Mouse (Mus musculus) hindbrain, embryonic 13.5 days (tissue): ENCODE measurements at regions not wholly inside any gene's neighbourhood (a gene's known extent, or its start where the extent isn't known, plus 50 kb on each side); places are given as distances from the start of the nearest gene placed in this dataset.

Experiments
- ATAC-seq: fragments of 200-750 bp; cut with Nextera tagmentation; 2 replicates; pipeline ENCODE4 v1.8.0; 2017; ENCODE audit warnings: moderate TSS enrichment; ENCODE audit not compliant: low FRiP score
- H3K27ac ChIP-seq: fragments of 300-500 bp; sonication (generic); 2 replicates; pipeline ENCODE4 v1.5.1; 2015; ENCODE audit warnings: inconsistent platforms, mild to moderate bottlenecking, moderate library complexity
- H3K27me3 ChIP-seq: fragments of 300-500 bp; sonication (generic); 2 replicates; pipeline ENCODE4 v1.6.1; 2015; ENCODE audit warnings: mild to moderate bottlenecking, inconsistent platforms
- H3K36me3 ChIP-seq: fragments of 300-500 bp; sonication (generic); 2 replicates; pipeline ENCODE4 v1.6.1; 2015; ENCODE audit warnings: mild to moderate bottlenecking, inconsistent platforms
- H3K4me1 ChIP-seq: fragments of 300-500 bp; sonication (generic); replicated peaks from 2 replicates; pipeline ENCODE4 v1.6.1; 2015; ENCODE audit warnings: inconsistent platforms
- H3K4me2 ChIP-seq: fragments of 300-500 bp; sonication (generic); 2 replicates; pipeline ENCODE4 v1.6.1; 2015; ENCODE audit warnings: inconsistent platforms, mild to moderate bottlenecking, moderate library complexity
- H3K4me3 ChIP-seq: fragments of 300-500 bp; sonication (generic); 2 replicates; pipeline ENCODE4 v1.5.1; 2015; ENCODE audit warnings: mild to moderate bottlenecking, inconsistent platforms
- H3K9ac ChIP-seq: fragments of 300-500 bp; sonication (generic); 2 replicates; pipeline ENCODE4 v1.6.1; 2015; ENCODE audit warnings: mild to moderate bottlenecking, inconsistent platforms
- H3K9me3 ChIP-seq: fragments of 300-500 bp; sonication (generic); 2 replicates; pipeline ENCODE4 v1.6.1; 2016; ENCODE audit warnings: inconsistent platforms
- WGBS: fragments of 180-500 bp; shearing (Covaris S2); methylation state at CpG from one replicate; pipeline ENCODE4 v1.1.7; 2015; 5-methylcytosine and 5-hydroxymethylcytosine counted together

DNA sequence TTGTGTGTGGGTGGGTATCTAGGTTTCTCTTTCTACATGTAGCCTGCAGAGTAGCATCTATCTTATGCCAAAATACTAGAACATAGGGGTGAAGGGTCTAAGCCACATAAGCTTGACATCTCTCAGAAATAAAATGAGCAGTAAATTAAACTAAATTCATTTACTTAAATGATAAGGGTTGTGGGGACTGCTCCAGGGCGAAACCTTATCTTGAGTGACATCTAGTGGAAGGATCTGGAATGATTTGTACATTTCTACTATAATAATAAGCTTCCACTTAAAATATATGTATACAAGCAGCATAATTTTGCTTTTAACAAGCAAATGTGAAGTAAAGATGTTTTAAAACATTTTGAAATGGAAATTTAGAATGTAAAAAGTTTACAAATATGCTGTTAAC lies 271.4 kb downstream of the Vgll3 start:
- H3K27ac ChIP-seq, result no peak overlapping the region
- H3K9ac ChIP-seq, result no peak overlapping the region
- no peaks in the 10 kb centered on the region for H3K27me3 ChIP-seq
- H3K4me1 ChIP-seq, result no peaks in the 10 kb centered on the region
- H3K36me3 ChIP-seq, result no peaks in the 10 kb centered on the region
- 9% methylated on average over 1 of the region's 1 CpGs for WGBS
- H3K4me3 ChIP-seq, result no peak overlapping the region
- ATAC-seq, result 0 out of 2 replicates have a peak, but pooled peaks have one; percentile 39
- no peak overlapping the region for H3K4me2 ChIP-seq
- no peaks in the 10 kb centered on the region for H3K9me3 ChIP-seq

- H3K9me3 ChIP-seq, result no peaks in the 10 kb centered on the region
- H3K4me1 ChIP-seq, result 0 out of 2 replicates have a peak, but pooled peaks cover 4% of the 10 kb centered on the region
- no peaks in the 10 kb centered on the region for H3K36me3 ChIP-seq
- no peak overlapping the region for H3K4me3 ChIP-seq
- WGBS, result 48% methylated on average over 4 of the region's 4 CpGs
- H3K9ac ChIP-seq, result no peak overlapping the region
- no peak for ATAC-seq
- H3K27me3 ChIP-seq, result no peaks in the 10 kb centered on the region
- H3K4me2 ChIP-seq, result no peak overlapping the region
- H3K27ac ChIP-seq, result no peak overlapping the region
These were observed 277.7 kb downstream of the Vgll3 start for GRCm38 (mm10) chr16:66092766-66093165.

GRCm38 (mm10) chr16:66095682-66096081 lies 280.6 kb downstream of the Vgll3 start:
- no peak overlapping the region for H3K9ac ChIP-seq
- H3K36me3 ChIP-seq, result no peaks in the 10 kb centered on the region
- H3K27me3 ChIP-seq, result no peaks in the 10 kb centered on the region
- H3K9me3 ChIP-seq, result no peaks in the 10 kb centered on the region
- peak; percentile 71; the same call in 1 of the 2 replicates for ATAC-seq
- no peak overlapping the region for H3K4me3 ChIP-seq
- 59% methylated on average over 7 of the region's 7 CpGs for WGBS
- H3K27ac ChIP-seq, result no peak overlapping the region
- 0 out of 2 replicates have a peak, but pooled peaks cover 4% of the 10 kb centered on the region for H3K4me1 ChIP-seq
- no peak overlapping the region for H3K4me2 ChIP-seq

- Histone ChIP-seq H3K27me3 (no peaks in the 10 kb centered on the region), H3K4me3 (no peak overlapping the region), H3K4me1 (no peaks in the 10 kb centered on the region), H3K4me2 (no peak overlapping the region), H3K9ac (no peak overlapping the region), H3K27ac (no peak overlapping the region), H3K9me3 (no peaks in the 10 kb centered on the region), H3K36me3 (no peaks in the 10 kb centered on the region)
- ATAC-seq, result no peak
- WGBS, result 91% methylated on average over 3 of the region's 3 CpGs
These were observed 302.9 kb downstream of the Vgll3 start for GRCm38 (mm10) chr16:66117930-66118329.

- H3K36me3 ChIP-seq, result no peaks in the 10 kb centered on the region
- 80% methylated on average over 3 of the region's 3 CpGs for WGBS
- ATAC-seq, result no peak
These were observed 322.7 kb downstream of the Vgll3 start for GRCm38 (mm10) chr16:66137755-66138154.

DNA sequence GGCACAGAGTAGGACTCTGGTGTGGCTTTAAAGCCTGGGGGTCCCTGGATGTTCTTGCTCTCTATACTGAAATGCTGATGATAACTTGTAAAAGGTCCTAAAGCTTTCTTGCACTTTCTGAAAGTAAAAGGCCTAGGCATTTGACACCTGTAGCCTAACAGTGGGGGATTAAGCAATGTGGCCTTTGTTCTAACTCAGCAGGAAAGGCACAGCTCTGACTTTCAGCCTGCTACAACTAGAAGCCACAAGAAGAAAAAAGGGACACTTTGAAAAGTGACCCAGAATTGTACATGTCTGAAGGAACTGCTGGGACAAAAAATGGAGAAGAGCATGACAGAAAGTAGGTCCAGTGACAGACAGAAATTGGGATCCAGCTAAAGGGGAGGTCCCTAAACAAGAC lies 329.7 kb downstream of the Vgll3 start:
- no peak for ATAC-seq
- H3K4me2 ChIP-seq, result no peak overlapping the region
- H3K36me3 ChIP-seq, result no peaks in the 10 kb centered on the region
- H3K27me3 ChIP-seq, result no peaks in the 10 kb centered on the region
- H3K27ac ChIP-seq, result no peak overlapping the region
- H3K4me3 ChIP-seq, result no peak overlapping the region
- H3K4me1 ChIP-seq, result no peaks in the 10 kb centered on the region
- no peak overlapping the region for H3K9ac ChIP-seq
- H3K9me3 ChIP-seq, result no peaks in the 10 kb centered on the region

More at GRCm38 (mm10) chr16:66137755-66138154, 322.7 kb downstream of the Vgll3 start:
- H3K4me3 ChIP-seq, result no peak overlapping the region
- H3K27me3 ChIP-seq, result no peaks in the 10 kb centered on the region
- no peak overlapping the region for H3K4me2 ChIP-seq
- no peaks in the 10 kb centered on the region for H3K4me1 ChIP-seq
- no peaks in the 10 kb centered on the region for H3K9me3 ChIP-seq
- no peak overlapping the region for H3K9ac ChIP-seq
- no peak overlapping the region for H3K27ac ChIP-seq

DNA sequence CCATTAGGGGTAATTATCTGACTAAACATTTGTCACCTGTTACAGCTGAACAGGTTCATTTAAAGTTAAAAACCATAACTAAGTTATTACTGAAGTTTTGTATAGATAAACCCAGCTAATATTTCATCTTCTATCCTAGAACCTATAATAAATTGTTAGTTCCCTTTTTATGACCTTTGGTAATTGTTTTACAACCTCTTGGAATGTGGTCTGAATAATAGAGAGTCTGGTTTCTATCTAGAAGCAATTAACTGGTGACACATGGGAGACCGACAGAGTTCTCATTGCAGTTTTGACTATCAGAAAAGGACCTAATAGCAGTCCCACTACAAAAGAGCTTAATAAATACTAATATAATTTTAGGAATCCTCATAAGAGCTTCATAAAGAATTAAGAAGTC lies 330.2 kb downstream of the Vgll3 start:
- no peak overlapping the region for H3K9ac ChIP-seq
- H3K27ac ChIP-seq, result no peak overlapping the region
- 44% methylated on average over 1 of the region's 1 CpGs for WGBS
- no peak for ATAC-seq
- no peaks in the 10 kb centered on the region for H3K36me3 ChIP-seq
- H3K27me3 ChIP-seq, result no peaks in the 10 kb centered on the region
- H3K9me3 ChIP-seq, result no peaks in the 10 kb centered on the region
- no peaks in the 10 kb centered on the region for H3K4me1 ChIP-seq
- no peak overlapping the region for H3K4me2 ChIP-seq
- H3K4me3 ChIP-seq, result no peak overlapping the region

DNA sequence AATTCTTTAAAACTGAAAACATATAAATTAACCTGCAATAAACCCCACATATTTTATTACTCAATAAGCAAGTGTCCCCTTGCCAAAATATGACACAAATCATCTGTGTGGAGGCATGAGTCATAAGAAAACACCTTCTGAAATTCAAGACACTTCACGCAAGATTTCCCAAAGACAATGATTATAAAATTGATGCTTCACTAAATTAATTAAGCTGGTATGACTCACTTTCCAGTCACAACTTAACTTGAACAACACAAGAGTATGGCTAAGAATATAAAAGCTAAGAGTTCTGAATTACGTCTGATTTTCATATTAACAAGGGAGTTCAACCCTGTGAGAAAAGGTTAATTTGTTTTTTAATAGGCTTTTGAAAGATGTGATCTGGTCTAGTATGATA lies 353.2 kb downstream of the Vgll3 start:
- Histone ChIP-seq H3K4me1 (no peaks in the 10 kb centered on the region), H3K9me3 (no peaks in the 10 kb centered on the region), H3K4me3 (no peak overlapping the region), H3K36me3 (no peaks in the 10 kb centered on the region), H3K4me2 (no peak overlapping the region), H3K27me3 (no peaks in the 10 kb centered on the region), H3K9ac (no peak overlapping the region), H3K27ac (no peak overlapping the region)
- WGBS, result 80% methylated on average over 2 of the region's 2 CpGs
- ATAC-seq, result no peak

DNA sequence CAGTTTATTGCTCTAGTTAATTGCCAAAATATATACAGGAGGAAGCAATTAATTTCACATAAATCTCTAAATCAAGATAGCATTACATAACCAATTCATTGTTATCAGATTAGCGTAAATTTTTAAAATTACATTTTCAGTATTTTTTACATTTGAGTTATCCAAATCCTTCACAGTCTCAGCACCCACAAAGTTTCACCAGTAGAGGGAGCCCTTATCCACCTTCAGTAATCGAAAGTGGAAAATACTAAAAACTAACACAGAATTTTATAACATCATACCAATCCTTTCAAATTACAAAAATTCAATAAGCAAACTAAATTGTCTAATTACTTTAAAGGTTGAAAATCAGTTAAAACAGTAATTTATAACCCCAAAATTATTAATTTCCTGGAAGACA lies 375.7 kb downstream of the Vgll3 start:
- Histone ChIP-seq H3K27ac (no peak overlapping the region), H3K4me2 (no peak overlapping the region), H3K27me3 (no peaks in the 10 kb centered on the region), H3K4me3 (no peak overlapping the region), H3K4me1 (no peaks in the 10 kb centered on the region), H3K9me3 (no peaks in the 10 kb centered on the region), H3K36me3 (no peaks in the 10 kb centered on the region), H3K9ac (no peak overlapping the region)
- 33% methylated on average over 2 of the region's 2 CpGs for WGBS
- ATAC-seq, result no peak

GRCm38 (mm10) chr16:66201406-66201805 lies 386.3 kb downstream of the Vgll3 start:
- no peak for ATAC-seq
- Histone ChIP-seq H3K9me3 (no peaks in the 10 kb centered on the region), H3K4me3 (no peak overlapping the region), H3K27me3 (no peaks in the 10 kb centered on the region), H3K4me2 (no peak overlapping the region), H3K27ac (no peak overlapping the region), H3K36me3 (no peaks in the 10 kb centered on the region), H3K9ac (no peak overlapping the region), H3K4me1 (no peaks in the 10 kb centered on the region)
- WGBS, result 89% methylated on average over 7 of the region's 7 CpGs
